Mouse (Mus musculus) C2C12 (cell line): ENCODE measurements at regions not wholly inside any gene's neighbourhood (a gene's known extent, or its start where the extent isn't known, plus 50 kb on each side); places are given as distances from the start of the nearest gene placed in this dataset.

Source experiments
- CTCF ChIP-seq: IDR thresholded peaks from one replicate; pipeline ENCODE4 v1.5.1; 2011; ENCODE audit not compliant: control insufficient read depth, insufficient read depth, insufficient read length
- MAX ChIP-seq: IDR thresholded peaks from one replicate; pipeline ENCODE4 v1.6.1; 2011; ENCODE audit warnings: mild to moderate bottlenecking, control low read depth
- MYOD1 ChIP-seq: IDR thresholded peaks from one replicate; pipeline ENCODE4 v1.6.1; 2011; ENCODE audit warnings: low read depth; ENCODE audit not compliant: control insufficient read depth, insufficient read length

- no peak for TF ChIP-seq CTCF
- no peak for TF ChIP-seq MYOD1
- no peak for TF ChIP-seq MAX
These were observed 334.4 kb upstream of the Kcnh7 start for GRCm38 (mm10) chr2:63518534-63518933.
